Mouse (Mus musculus) stomach, postnatal 0 days (tissue): ENCODE measurements around the gene Saal1.

Source experiments
- CTCF ChIP-seq: IDR thresholded peaks from 2 replicates; pipeline ENCODE4 v1.5.1; 2016; ENCODE audit warnings: antibody characterized with exemption, low read depth, mild to moderate bottlenecking, moderate library complexity
- EP300 ChIP-seq: optimal IDR thresholded peaks from 2 replicates; pipeline ENCODE3; 2016; ENCODE audit warnings: antibody characterized with exemption

DNA sequence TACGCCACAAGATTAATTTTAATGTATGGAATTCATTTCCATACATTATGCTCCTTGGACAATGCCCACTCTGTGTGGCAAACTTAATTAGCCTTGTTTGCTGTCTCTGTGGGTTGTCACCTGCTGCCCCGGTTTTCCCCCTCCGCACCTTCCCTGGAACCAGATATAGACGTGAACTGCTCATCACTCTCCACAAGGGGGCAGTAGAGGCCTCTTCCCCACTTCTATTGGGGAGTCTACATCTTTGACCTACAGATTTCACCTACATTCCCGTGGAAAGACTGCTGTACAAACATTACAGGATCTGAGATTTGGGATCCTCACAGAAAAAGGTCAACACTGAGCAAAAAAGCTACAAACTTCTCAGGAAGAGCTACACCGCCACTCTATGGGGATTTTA lies 4.0 kb upstream of the Saal1 start:
- peak; percentile 92 for TF ChIP-seq CTCF
- no peak for TF ChIP-seq EP300
